Mouse (Mus musculus): ENCODE measurements at regions not wholly inside any gene's neighbourhood (a gene's known extent, or its start where the extent isn't known, plus 50 kb on each side); places are given as distances from the start of the nearest gene placed in this dataset.
"Not testable (repeated sequence)": the region's sequence is repeated elsewhere in the genome, so short reads cannot be mapped to it uniquely, and the experiment has no call there.

DNA sequence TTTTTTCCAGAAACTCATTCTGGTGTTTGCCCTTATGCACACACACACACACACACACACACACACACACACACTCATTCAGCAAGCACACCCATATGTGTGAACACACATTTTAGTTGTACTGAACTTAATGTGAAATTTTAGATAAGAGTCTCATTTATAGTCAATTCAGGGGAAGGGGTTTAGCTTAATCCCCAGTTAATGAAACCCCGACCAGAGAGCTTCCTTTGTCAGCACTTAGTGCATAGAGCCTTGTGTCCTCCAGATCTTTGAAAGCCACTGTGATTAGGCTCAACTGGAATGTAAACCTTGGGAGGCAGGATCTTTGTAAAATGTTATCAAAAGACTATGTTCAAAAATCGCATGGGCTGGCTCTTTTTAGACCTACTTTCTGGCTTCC lies 53.4 kb downstream of the Rps12 start:
- ATAC-seq (replicated peaks; ENCODE audit: poor library complexity, severe bottlenecking), result no peak

DNA sequence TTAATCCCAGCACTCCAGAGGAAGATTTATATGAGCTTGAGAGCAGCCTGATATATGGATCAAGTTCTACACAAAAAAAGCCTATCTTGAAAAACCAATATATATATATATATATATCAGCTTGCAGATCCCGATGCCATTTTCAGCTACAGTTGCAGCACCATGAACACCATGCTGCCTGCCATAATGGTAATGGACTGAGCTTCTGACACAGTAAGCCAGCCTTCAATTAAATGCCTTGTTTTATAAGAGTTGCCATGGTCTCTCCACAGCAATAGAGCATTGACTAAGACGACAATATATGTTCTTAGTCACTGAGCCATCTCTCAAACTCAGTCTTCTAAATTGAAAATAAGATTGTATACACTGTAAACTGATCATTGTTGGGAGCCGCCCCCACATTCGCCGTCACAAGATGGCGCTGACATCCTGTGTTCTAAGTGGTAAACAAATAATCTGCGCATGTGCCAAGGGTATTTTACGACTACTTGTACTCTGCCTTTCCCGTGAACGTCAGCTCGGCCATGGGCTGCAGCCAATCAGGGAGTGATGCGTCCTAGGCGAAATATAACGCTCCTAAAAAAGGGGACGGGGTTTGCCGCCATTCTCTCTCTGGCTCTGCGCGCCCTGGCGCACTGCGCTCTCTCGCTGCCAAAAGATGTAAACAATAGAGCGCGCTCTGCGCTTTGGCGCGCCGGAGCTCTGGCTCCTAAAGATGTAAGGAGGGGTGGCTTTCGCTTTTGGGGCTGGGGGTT lies 60.9 kb downstream of the Rps12 start:
- not testable (repeated sequence) for ATAC-seq (replicated peaks; ENCODE audit: poor library complexity, severe bottlenecking)

DNA sequence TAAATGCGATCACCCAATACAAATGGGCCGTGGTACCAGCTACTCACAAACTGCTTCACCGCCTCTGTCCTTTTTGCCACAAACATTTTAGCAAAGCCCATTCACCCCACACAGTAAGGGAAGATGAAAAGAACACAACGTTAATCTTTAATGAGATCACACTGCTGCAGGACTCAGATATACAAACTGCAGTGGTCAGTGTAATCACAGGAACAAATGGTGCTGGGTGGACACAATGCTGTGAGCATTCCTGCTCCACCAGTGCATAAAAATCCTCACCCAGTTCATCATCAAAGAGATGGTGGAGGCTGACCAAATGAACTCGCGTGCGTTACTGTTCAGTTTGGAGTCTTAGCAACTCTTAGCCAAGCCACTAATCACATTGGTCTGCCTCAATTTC lies 69.0 kb downstream of the Rps12 start:
- ATAC-seq (replicated peaks; ENCODE audit: poor library complexity, severe bottlenecking), result no peak

DNA sequence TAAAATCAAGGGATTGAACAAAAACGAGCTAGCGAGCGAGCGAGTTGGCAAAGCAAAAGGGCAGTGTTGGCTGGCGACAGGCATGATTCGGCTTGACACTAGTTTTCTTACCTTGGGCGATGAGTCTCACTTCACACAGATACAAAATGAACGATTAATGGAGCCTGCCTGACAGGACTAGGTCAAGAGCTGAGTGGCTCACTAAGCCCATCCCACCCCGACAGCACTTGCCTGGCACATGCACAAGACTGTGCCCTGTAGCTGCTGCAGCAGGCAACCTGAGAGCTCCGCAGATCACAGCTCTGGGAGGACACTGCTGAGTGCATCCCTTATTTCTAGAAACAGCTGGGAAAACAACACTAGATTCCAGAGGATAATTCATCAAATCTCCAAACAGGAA lies 71.6 kb downstream of the Rps12 start:
- no peak for ATAC-seq (replicated peaks; ENCODE audit: poor library complexity, severe bottlenecking)

DNA sequence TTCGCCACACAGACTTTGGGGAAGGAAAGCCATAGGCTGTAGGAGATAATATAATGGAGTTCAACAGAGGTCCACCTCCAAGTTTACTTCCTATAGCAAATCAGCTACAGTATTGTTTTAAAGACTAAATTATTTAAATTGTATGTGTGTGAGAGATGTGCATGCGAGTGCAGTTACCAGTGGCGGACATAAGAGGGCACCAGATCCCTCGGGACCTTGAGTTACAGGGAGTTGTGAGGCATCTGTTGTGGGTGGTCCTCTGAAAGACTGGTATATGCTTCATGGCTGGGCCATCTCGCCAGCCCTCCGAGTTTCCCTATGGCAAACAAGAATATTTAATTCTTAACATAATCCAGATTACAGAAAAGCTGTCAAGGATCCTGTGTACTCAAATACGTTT lies 72.0 kb downstream of the Rps12 start:
- ATAC-seq (replicated peaks; ENCODE audit: poor library complexity, severe bottlenecking), result no peak

DNA sequence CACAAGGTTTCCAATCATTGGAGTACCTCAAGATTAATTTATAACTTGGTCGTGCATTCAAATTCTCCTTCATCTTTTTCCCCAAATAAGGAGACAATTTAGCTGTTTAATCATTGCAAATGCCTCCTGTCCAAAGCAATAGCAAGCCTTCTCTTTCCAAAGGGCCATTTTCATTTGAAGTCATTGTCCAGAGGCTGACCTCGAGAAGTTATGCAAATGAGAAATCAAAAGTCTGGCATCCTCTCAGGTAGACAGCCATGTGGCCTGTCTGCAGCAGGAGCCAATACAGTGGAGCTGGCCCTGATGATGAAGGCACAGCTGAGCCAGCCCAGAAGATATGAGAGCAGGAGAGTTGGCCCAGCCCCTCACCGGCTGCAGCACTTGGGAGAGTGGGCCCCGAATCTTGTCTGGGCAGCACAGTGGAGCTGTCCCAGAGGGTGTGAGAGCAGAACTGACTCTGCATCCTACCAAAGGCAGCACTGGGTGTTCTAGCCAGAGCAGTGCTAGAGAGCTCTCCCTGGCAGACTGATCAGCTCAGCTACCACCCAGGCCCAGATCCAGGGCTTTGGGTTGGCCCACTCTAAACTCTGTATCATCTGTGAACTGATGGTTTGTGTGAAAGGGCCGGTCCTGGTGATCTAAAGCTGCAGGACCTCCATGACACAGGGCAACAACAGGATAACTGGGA lies 74.2 kb downstream of the Rps12 start:
- no peak for ATAC-seq (replicated peaks; ENCODE audit: poor library complexity, severe bottlenecking)

DNA sequence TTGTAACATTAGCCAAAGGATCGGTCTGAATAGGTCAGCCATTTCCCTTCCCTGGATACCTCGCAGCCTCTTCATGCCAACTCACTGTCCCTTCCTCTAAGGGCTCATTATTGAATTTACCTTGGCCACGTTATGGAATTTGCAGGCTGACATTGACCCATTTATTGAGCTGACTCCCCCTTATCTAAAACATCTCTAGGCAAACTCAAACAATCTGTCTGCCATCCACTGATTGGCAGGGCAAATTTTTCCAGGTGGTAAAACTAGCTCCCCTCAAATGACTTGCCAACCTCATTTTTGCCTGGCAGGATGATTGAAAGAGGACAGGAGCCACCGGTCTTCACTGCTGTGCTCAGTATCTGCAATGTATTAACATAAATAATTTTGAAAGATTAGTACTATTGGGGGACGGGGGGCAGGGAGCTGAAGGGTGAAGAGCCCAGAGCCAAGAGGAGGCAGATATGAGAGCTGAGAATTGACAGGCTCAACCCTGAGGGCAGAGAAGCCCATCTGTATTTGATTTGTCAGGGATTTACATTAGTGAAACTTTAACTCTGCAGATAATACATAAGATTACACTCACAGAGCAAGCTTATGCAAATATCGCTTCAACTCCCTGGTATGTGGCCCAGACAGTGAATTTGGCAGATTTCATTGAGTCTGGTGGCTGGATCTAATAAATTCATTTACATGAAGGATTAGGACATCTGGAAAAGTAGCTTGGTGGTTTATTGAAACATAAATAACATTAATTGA lies 75.5 kb downstream of the Rps12 start:
- no peak for ATAC-seq (replicated peaks; ENCODE audit: poor library complexity, severe bottlenecking)

DNA sequence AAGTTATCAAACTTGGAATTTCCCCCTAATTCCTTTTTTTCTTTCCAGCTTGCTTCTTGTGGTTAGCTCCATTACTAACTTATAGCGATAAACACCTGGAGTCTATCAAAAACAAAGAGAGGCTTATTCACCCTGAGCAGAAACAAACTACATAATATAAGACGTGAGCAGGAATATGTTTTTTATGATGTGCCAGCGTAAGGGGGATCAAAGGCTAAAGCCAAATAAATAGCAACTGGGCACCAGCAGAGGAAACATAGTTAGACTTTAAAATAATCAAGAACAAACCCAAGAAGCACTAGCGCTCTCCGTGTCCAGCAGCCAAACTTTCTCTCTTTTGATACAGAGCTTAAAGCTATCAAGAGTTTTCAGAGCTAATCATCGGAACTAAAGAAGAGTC lies 76.1 kb downstream of the Rps12 start:
- ATAC-seq (replicated peaks; ENCODE audit: poor library complexity, severe bottlenecking), result no peak

DNA sequence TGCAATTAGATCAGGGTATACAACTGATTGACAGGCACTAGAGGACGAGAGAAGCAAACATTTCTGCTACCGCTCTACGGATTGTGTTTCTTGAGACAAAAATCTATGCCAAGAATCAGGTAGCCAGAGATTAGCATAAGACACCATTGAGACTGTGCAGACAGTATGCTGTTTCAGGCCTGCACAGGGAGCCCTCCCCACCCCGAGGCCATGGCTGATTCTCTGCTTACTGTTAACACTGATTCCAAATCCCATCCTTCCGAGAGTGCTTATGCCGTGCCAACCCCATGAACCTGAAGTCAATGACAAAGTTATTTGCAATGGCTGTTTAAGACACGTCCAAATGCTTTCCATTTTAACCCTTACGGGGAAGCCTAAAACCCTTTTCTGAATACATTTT lies 78.8 kb downstream of the Rps12 start:
- ATAC-seq (replicated peaks; ENCODE audit: poor library complexity, severe bottlenecking), result no peak

DNA sequence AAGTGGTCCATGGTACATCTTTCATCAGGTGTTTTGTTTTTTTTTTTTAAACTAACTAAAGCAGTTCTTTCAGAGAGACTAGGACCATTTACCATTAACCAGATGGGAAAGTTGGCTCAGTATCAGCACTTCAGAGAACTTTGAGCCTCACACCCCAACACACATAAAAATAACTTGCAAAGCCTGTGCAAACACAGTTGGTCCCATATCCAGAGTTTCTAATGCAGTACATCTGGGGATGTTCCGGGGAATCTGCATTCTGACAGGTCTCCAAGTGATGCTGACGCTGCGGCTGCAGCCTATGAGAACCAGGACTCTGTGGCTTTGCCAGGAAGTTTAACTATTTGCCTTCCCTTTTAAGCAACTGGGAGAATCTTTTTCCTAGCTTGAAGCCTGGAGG lies 79.9 kb downstream of the Rps12 start:
- no peak for ATAC-seq (replicated peaks; ENCODE audit: poor library complexity, severe bottlenecking)

DNA sequence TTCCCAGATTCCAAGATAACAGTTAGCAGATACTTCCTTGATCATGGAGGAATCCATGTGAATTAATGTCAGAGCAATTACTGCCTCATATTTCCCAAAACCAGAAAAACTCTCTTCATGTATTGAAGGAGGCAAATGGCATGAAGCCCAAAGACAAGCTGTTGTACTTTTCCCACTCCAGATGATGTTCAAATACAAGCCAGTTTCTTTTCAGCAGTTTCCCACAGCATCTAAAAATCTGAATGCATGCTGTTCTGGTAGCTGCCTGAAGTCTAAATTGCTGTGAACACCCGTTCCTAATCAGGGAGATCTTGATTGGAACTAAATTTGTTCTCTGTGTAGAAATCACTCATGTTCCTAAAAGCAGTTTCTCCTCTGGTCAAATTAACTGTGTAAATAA lies 83.0 kb downstream of the Rps12 start:
- no peak for ATAC-seq (replicated peaks; ENCODE audit: poor library complexity, severe bottlenecking)

DNA sequence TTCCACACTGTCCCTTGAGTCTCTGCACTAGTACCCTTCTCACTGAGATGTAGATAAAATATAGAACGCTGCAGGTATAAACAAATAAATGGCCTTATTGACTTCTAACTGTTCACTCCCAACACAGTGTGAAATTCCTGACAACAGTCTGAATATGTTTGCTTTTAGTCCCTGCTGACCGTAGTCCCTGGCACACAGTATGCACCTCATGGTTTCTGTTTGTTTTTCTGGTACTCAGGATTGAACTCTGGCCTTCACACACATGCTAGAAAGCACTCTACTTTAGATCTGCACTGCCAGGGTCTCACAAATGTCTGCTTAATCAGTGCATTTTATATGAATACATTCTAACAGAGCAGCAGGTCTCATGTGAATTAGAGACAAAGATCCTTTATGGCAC lies 95.8 kb downstream of the Rps12 start:
- ATAC-seq (replicated peaks; ENCODE audit: poor library complexity, severe bottlenecking), result no peak

DNA sequence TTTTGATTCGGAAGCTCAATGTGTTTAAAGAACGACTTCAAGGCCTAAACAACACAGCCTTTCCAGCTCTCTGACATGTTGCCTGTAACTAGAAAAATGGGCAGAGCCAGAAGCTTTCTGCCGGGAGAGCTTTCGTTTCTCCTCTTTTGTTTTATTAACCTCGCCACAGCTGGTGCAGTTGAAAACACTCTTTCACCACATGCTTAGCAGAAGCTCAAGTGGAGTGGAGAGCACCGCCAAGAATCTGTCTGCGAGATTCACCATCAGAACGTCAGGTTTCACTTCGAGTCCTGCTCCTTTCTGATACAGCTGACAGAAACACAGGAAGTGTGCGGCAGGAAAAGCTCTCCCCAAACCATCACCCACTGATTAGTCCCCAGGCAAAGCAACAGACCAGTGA lies 100.1 kb downstream of the Rps12 start:
- no peak for ATAC-seq (replicated peaks; ENCODE audit: poor library complexity, severe bottlenecking)

DNA sequence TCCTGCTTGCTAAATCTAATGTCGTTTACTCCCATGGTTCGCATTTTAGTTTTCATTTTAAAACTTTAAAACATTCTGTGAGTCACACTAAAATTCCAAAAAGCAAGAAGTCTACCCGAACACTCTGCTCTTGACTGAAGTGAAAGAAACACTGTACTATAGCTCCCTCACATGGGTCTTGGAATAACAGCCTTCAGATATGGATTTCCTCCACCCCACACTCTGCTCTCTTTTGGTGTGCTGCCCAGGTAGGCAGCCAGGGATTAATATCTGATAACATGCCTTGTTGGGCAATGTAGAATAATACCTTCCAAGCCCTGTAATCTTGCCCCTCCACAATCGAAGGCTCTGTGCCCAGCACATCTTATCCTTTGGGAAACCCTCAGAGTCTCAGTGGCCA lies 104.0 kb downstream of the Rps12 start:
- ATAC-seq (replicated peaks; ENCODE audit: poor library complexity, severe bottlenecking), result no peak

DNA sequence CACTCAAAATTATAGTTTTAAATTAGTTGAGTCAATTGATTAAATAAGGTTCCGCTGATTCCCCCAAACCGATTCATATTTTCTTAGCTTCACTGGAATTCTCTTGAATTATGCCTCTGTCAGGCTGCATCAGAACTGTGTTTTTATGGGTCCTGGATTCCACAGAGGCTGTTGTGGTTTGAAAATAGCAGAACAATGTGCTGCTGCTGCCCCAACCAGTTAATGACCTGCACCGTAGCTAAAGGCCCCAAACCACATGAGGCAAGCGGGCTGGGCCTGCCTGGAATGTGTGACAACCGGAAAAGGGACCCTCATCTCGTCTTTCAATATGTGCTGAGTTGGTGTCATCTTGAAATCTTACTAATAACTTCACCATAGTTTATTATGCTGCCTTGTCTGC lies 111.2 kb downstream of the Rps12 start:
- ATAC-seq (replicated peaks; ENCODE audit: poor library complexity, severe bottlenecking), result no peak

DNA sequence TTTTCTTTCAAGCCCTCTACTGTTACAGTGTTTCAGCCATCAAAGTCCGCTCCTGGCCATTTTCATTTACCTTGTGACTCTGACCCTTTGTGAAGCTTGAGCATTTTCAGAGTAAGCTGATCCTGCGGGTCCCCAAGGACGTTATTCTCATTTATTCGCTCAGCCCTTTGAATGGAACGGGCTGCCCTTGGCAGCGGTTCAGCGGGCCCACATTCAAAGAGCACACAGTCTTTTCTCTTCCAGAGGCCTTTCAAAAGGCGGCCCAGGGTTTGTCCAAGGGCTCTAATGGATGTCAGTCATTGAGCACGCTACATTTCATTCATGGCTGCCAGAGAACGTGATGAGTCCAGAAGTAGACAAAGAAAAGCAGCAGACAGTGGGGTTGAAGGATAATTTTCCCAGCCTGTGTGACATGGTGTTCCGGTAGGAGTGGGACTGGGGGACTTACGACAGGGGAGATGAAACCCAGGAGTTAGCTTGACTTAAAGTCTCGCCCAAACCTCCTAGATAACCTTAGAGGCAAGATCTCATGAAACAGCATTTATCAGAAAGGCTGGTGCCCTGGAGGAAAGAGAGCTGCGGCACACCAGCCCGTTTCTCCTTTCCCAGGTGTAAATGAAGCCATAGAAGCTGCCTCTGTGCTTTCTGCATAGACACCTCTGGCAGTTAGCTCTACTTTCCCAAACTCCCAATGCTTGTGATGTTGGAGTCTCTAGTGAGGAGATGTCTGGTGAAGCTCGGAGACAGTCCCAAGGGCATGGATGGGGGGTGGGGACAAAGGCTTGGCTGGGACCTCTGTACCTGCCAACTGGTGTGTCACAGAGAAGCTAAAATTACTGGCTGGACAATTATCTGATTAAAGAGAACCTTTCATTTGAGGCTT lies 112.2 kb downstream of the Rps12 start:
- no peak for ATAC-seq (replicated peaks; ENCODE audit: poor library complexity, severe bottlenecking)

DNA sequence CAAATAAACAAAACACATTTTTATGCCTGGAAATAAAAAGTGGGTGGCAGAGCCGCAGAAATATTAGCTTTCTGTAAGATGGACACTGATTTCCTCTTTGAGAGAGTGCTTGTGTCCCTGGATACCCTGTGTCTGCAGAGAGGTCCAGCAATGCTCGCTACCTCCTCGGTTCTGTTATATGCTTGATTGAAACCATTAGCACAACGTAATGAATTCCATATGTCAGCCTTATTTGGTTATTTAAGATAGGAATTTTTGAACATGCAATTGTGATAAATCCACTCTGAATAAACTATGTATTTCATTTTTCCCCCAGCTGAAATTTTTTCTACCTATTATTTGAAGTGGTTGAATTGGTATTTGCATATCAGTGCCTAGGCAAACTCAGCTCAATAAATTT lies 114.8 kb downstream of the Rps12 start:
- ATAC-seq (replicated peaks; ENCODE audit: poor library complexity, severe bottlenecking), result no peak

DNA sequence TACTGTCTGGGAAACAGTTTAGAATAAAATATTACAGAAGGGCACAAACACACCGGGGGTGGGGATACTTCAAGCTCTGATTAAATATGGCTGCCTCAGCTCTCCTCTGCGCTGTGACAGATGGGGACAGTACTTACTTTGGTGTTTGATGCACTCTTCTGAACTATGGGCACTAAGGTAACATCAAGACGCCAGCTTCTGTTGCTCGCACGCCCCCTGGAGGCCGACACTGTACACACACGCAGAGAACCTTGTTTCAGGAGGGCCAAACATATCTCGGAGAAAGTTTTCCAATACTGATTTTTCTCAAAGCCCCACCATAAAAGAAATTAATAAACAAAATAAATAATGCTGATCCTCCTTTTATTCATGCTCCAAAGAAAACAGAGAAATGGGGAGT lies 115.6 kb downstream of the Rps12 start:
- ATAC-seq (replicated peaks; ENCODE audit: poor library complexity, severe bottlenecking), result peak; percentile 59; the same call in 1 of the 2 replicates

DNA sequence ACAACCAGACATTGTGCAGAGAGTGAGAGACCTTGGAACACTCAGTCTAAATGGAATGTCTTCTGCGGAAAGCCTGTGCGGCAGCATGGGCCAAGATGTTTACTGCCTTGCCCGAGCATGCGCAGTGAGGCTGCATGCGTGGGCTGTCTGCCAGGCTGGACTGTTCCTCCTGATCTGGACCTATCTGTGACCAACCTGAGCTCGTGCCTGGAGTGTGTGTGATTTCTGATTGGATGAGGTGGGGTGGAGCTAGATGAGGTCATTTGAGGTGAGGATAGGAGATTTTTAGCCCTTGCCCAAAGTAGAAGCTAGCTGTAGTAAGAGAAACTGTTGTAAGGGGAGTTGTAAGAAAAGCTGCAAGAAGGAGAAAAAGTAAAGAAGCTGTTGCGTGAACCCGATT lies 121.2 kb downstream of the Rps12 start:
- ATAC-seq (replicated peaks; ENCODE audit: poor library complexity, severe bottlenecking), result not testable (repeated sequence)

DNA sequence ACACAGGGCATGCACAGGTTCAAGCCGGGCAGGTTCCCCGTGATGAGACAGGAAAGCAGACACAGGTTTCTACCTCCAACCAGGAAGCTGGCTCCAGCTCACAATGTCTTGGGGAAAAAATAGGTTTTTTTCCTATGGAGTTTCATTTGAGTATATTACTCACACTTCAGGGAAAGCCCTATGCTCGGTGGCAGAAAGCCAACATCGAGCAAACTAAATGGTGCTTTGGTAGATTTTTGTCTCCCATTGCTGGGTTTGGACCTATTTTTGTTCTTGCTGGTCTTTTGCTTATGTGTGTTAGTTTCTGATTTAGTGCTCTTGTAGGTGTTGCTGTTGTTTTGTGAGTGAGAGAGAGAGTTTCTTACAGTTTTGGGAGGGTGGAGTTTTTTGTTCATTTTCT lies 160.9 kb downstream of the Rps12 start:
- no peak for ATAC-seq (replicated peaks; ENCODE audit: poor library complexity, severe bottlenecking)

DNA sequence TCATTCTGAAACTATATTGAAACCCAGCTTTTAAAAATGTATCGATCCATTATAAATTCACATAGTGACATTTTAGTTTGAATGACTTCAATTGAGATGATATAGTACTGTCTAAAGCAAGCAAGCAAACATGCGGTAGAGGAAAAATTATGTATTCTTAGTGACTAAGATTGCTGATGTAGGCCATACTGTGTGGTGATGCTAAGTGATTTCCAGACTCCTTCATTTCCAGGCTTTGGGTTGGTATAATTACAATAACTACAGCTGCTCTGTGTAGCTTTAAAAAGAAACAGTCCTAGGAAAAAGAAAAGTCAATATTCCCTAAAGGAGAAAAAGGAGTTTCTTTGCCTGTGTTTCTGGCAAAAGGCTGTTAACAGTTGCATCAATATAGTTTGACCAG lies 175.0 kb downstream of the Rps12 start:
- no peak for ATAC-seq (replicated peaks; ENCODE audit: poor library complexity, severe bottlenecking)

Data from granulocyte monocyte progenitor cell, adult 5-6 weeks (primary cell).